Mouse (Mus musculus): Measurements from ENCODE around the gene Cd48. TPM values are rescaled to one million over a fixed set of nuclear protein-coding genes. Genes with fewer than 3 reads are reported as not detected.
"Not testable (repeated sequence)": the region's sequence is repeated elsewhere in the genome, so short reads cannot be mapped to it uniquely, and the experiment has no call there.

The Cd48 gene
- total RNA-seq, 1 experiment from 2014 or later, result 110 TPM

DNA sequence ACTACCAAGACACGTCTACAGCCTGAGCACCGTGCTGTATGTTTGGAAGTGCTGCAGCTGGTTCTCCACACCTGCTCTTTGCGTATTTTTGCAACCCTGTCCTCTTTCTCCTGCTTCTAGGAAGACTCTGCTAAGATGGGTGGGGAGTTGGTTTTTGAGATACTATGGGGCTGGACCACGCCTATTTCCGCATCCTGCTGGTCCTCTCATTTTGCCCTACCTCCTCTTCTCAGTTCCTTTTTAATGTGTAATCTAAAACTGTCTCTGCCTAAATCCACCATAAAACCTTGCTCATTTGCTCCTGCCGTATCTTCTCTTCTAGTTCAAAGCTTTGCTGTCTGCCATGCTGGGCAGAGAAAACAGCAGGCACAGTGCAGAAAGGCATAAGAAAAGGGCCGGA, 800 bp upstream of the Cd48 start:
- ATAC-seq (ENCODE audit: extremely low read depth, insufficient number of reproducible peaks, low FRiP score, poor library complexity, severe bottlenecking), result peak; percentile 81

DNA sequence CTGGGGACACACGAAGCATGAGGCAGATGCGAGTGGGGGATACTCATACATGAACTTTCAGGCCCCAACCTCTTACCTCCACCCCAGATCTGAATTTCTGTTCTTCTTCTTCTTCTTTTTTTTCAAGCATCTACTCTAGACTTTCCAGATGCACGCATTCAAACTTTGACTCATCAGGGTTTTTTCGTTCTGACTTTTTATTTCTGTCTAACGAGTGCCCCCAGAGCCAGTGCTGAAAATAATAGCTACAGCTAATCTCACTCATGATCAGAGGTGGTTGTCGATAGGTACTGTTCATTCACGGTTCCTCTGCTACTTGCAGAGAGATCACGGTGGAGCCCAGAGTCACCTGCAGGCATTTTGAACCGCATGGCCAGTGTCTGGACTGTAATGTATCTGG, 3.1 kb downstream of the Cd48 start:
- no peak for ATAC-seq (ENCODE audit: extremely low read depth, insufficient number of reproducible peaks, low FRiP score, poor library complexity, severe bottlenecking)

DNA sequence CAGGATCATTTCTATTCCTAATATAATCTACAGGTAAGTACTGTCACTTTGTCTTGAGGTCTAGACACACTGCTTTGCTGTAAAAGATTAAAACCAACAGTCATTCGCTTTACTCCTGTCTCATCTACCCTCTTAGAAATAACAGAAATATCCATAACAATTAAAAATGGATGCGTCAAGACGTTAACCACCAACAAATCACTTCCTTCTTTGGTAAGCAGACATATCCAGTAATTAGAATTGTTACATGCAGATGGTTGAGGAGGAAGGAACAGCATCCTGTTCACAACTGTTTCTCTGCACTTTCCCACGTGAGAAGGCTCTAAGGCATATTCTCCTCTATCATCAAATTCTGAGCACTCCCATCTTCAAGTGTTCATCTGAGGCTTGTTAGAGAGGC, 5.5 kb downstream of the Cd48 start:
- no peak for ATAC-seq (ENCODE audit: extremely low read depth, insufficient number of reproducible peaks, low FRiP score, poor library complexity, severe bottlenecking)

DNA sequence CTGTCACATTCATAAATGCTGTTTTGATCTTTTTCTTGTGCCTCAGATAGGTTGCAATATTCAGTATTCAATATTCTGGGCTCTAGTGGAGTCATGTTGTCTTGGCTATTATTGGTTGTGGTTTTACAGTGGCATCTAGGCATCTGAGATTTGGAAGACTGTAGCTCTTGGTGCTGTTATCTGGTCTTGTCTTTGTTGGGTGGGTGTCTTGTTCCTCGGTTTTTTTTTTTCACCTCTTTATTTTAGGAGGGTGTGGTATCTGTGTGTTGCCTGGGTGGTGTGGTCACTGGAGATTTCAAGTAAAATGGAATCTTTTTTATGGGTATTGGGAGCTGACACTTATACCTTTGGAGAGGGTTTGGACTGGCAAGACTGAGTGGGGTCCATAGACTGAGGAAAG, 12.1 kb downstream of the Cd48 start:
- ATAC-seq (ENCODE audit: extremely low read depth, insufficient number of reproducible peaks, low FRiP score, poor library complexity, severe bottlenecking), result no peak

DNA sequence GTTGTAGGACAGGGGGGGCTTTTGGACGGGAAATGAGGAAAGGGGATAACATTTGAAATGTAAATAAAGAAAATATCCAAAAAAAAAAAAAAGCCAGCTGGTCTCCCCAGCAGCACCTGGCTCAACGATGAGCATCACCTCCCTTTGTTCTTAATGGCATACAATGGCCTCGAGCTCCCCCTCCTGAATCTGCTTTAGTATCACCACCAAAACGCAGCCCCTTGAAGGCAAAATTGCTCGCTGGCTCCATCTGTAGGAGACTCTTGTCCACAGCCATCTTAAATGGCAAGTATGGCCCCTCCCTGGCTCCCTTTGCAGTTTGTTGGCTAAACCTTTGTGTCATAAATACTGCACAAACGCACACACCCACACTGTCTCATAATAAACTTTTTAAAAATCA, 17.2 kb downstream of the Cd48 start:
- peak; percentile 99 for ATAC-seq (ENCODE audit: extremely low read depth, insufficient number of reproducible peaks, low FRiP score, poor library complexity, severe bottlenecking)

DNA sequence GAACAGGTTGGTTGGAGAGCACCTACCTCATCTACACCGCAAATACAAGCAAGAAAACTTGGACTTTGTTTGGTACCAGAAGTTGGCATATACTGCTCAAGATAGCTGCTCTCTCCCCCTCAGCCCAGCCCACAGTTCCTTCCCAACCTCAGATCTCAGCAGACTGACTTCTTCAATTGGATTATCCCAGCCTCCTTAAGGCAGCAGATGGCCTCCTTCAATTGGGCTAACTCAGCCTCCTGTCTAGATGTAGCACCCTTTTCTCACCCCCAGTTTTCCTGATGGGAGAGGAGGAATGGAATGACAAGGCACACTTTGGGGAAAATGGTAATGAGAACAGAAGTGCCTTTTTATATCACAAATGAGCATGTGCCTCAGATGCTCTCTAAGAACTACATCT, 31.9 kb downstream of the Cd48 start:
- not testable (repeated sequence) for ATAC-seq (ENCODE audit: extremely low read depth, insufficient number of reproducible peaks, low FRiP score, poor library complexity, severe bottlenecking)

DNA sequence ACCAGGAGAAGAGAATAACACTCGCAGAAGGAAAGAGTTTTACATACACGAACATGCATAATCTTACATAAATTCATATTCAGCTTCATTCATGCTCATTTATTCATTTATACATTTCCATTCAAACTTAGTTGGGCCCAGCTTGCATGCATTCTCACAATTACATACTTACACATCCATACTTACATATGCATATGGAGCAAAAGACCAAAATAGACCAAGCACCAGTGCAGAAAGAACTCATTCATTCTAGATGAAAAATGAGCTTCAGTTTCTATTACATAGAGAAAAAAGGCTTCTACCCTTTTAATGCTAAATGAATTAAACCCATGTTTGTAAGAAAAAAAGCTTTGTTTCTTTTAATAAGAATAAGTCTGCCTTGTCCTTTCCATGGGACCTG, 33.6 kb downstream of the Cd48 start:
- no peak for ATAC-seq (ENCODE audit: extremely low read depth, insufficient number of reproducible peaks, low FRiP score, poor library complexity, severe bottlenecking)

DNA sequence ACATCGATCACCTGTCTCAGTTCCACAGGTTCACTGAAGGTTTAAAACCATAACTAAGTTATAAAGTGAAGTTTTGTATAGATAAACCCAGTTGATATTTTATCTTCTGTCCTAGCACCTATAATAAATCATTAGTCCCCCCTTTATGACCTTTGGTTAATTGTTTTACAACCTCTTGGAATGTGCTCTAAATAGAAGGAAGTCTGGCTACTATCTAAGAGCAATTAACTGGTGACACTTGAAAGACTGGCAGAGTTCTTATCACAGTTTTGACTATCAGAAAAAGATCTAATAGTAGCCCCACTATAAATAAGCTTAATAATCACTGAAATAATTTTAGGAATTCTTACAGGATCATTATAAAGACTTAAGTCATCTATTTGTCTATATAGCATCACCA, 34.4 kb downstream of the Cd48 start:
- no peak for ATAC-seq (ENCODE audit: extremely low read depth, insufficient number of reproducible peaks, low FRiP score, poor library complexity, severe bottlenecking)

DNA sequence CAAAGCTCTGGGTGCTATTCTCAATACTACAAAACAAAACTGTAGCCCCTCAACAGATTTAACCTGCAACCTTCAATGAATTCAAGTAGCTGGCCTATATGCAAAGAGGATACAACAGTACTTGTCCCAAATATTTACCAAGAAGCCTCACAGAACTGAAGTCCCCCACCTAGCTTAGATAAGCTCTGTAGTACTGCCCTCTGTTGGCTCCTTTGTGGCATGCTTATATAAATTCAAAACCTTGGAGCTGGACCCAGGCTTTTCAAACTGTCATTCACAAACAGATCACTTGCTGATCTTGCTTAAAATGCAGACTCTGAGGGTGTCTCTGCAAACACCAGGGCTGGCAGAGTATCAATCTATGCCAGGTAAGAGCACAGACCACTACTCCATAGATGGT, 49.4 kb downstream of the Cd48 start:
- ATAC-seq (ENCODE audit: extremely low read depth, insufficient number of reproducible peaks, low FRiP score, poor library complexity, severe bottlenecking), result no peak

DNA sequence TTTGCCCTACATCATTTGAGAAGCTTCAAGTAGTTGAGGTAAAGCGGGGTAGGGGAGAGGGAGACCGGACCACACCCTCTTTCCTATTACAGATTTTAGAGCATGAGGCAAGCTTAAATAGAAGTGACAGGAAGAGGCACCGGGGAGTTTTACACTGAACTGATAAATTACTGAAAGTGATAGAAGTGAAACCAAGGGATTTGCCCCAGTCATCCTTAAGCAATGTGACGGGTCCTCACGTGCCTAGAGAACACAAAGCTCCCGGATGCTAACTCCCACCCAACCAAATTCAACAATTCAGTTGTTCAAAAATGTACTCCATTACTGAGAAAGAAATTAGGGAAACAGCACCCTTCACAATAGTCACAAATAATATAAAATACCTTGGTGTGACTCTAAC, 53.1 kb downstream of the Cd48 start:
- ATAC-seq (ENCODE audit: extremely low read depth, insufficient number of reproducible peaks, low FRiP score, poor library complexity, severe bottlenecking), result no peak

DNA sequence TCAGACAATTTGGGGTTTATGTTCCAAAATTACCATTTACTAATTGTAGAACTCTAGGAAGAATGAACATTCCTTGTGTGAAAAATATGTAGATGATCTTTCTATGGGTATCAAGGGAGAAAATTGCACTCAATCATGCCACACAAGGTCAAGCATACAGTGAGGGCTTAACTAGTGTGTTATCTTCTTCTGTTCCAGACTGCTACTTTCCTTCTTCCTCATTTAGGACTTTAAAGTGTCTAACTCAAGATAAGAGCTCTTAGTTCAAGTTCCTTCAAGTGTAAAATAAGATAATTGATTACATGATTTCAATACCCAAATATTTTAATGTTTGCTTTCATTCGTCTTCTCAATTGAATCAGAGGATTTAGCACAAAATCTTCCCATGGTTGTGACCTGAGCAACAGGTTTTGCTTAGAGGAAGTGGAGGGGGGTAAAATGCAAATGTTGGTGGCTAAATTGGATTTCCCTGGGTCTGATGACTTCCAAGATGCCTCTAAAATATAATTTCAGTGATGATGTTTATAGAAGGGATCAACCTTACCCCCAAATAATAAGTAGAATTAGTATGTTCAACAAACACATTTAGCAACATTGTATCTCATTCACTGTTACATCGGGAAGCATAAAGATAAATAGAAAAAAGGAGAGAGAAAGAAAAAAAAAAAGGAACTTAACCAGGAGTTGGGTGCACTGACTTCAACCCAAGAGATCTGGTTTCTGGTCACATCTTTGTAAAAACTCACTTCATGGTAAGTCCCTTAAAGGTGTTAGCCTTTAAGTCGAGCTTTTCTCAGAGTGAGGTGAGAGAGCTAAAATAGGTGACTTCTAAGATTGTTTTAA, 66.5 kb downstream of the Cd48 start:
- ATAC-seq (ENCODE audit: extremely low read depth, insufficient number of reproducible peaks, low FRiP score, poor library complexity, severe bottlenecking), result no peak

Other genes starting within 250 kb of the Cd48 start
- gene F11r, start 244.5 kb upstream of the Cd48 start, total RNA-seq (2017), result 2.5 and 2.9 TPM in 2 replicates
- gene Alyref2, start 178.5 kb upstream of the Cd48 start, total RNA-seq (2017), result 20.3 and 20.7 TPM in 2 replicates
- gene Itln1, start 146.7 kb upstream of the Cd48 start, total RNA-seq (2017), result not detected in 2 replicates
- gene Cd244a, start 122.8 kb upstream of the Cd48 start, total RNA-seq (2017), result 126 and 134 TPM in 2 replicates
- gene Ly9, start 74.6 kb upstream of the Cd48 start, total RNA-seq (2017), result 83.9 and 87.7 TPM in 2 replicates
- gene Slamf7, start 29.0 kb upstream of the Cd48 start, total RNA-seq (2017), result 28.2 and 29.0 TPM in 2 replicates
- 24.2 and 25.7 TPM in 2 replicates for gene Slamf1, start 85.1 kb downstream of the Cd48 start, total RNA-seq (2017)
- 346 and 366 TPM in 2 replicates for gene Cd84, start 157.7 kb downstream of the Cd48 start, total RNA-seq (2017)
- 46.8 and 52.7 TPM in 2 replicates for gene Gm10521, start 213.7 kb downstream of the Cd48 start, total RNA-seq (2017)
- gene Slamf6, start 235.5 kb downstream of the Cd48 start, total RNA-seq (2017), result 97.7 and 98.0 TPM in 2 replicates